Mouse (Mus musculus): ENCODE measurements around the gene Gm21988. TPM values are rescaled to one million over a fixed set of nuclear protein-coding genes. Genes with fewer than 3 reads are reported as not detected.

The Gm21988 gene
- polyA plus RNA-seq, 1 experiment, result 9.7 TPM

DNA sequence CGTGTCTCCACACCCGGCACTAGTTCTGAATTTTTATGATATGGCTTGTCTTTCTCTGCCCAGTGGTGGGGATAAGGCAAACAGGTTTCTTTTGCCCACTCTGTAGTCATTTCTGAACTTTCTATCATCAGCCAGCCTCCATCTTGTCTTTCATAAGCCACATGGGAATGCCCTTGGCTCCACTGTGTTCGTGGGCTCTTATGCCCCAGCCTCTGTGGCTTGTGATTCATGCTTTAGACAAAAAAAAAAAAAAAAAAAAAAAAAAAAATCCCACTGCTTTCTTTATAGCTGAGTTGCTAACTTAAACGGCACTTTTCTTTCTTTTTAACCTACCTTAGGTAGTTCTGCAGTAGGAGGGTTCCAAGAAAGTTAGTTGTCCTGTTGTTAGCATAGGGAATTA is 47.5 kb downstream of the Gm21988 start:
- TF ChIP-seq POLR2A (IDR thresholded peaks at IDR 0.05; ENCODE audit: borderline replicate concordance, insufficient read depth, low read length) (no peak), CTCF (IDR thresholded peaks at IDR 0.05; ENCODE audit: borderline replicate concordance, insufficient read depth, low read depth, low read length) (no peak)
- Histone ChIP-seq H3K4me3 (replicated peaks; ENCODE audit: insufficient read depth, low read depth, low read length) (no peak overlapping the region), H3K4me1 (ENCODE audit: control insufficient read depth, insufficient read depth, low read length) (no peaks in the 10 kb centered on the region), H3K27ac (ENCODE audit: insufficient read depth, low read length) (no peak overlapping the region), H3K27me3 (ENCODE audit: control insufficient read depth, insufficient read depth, low read length) (no peaks in the 10 kb centered on the region)
- WGBS, result 83% methylated on average over 4 of the region's 4 CpGs
- DNase-seq, result no peak

DNA sequence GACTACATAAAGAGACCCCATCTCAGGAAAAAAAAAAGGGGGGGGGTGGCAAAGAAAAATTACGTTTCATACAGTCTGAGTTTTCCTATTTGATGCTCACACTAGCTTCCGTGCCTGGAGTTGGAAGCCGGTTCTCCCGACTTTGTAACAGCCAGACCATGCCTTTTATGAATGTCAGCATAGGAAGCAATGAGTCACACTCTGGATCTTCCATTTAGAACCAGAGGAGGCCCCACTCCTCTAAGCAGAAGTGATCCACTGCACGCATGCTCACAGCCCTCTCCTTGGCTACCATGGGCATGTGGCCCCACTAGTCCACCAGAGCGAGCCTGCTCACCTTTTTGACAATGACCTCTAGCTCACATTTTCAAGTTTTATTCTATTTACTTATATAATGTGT is 48.4 kb downstream of the Gm21988 start:
- DNase-seq, result no peak

DNA sequence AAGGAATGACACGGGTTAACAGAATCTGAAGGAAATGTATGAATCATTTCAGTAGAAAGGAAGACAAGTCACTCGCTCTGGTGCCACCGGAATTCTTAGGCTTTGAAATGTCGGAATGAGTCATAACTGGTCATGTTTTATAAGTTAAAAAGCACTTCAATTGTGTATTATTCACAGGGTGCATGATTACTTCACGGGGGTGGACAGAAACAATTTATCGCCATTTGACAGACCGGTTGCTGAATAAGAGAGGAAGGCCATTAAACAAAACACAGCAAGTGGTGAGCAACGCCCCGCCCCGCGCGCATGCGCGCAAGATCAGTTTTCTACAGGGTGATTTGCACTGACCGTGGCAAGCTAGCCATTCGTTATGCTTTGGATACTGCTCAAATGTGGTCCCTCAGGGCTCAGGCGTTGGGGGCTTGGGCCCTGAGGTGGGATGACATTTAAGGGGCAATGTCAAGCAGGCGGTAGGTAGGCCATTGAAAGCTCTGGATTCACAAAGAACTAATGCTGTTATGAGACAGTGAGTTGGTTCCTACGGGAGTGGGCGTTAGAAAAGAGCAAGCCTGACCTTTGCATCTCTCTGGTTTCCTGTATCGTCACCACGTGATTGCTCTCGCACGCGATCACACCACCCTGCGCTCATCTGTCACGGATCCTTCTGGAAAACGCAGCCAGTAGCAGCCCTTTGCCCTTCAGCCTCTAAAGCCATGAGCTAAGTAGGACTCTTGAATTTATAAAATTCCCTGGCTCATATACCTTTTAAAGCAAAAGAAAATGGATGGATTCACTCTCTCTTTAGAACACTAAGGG is 50.1 kb downstream of the Gm21988 start:
- no peak for DNase-seq
- TF ChIP-seq CTCF (IDR thresholded peaks at IDR 0.05; ENCODE audit: borderline replicate concordance, insufficient read depth, low read depth, low read length) (no peak), POLR2A (IDR thresholded peaks at IDR 0.05; ENCODE audit: borderline replicate concordance, insufficient read depth, low read length) (no peak)
- 77% methylated on average over 28 of the region's 28 CpGs for WGBS

More for the DNA sequence above, 48.4 kb downstream of the Gm21988 start:
- Histone ChIP-seq H3K27me3 (ENCODE audit: control insufficient read depth, insufficient read depth, low read length) (no peaks in the 10 kb centered on the region), H3K4me3 (replicated peaks; ENCODE audit: insufficient read depth, low read depth, low read length) (no peak overlapping the region), H3K4me1 (ENCODE audit: control insufficient read depth, insufficient read depth, low read length) (no peaks in the 10 kb centered on the region), H3K27ac (ENCODE audit: insufficient read depth, low read length) (no peak overlapping the region)
- no peak for TF ChIP-seq POLR2A (IDR thresholded peaks at IDR 0.05; ENCODE audit: borderline replicate concordance, insufficient read depth, low read length)
- no peak for TF ChIP-seq CTCF (IDR thresholded peaks at IDR 0.05; ENCODE audit: borderline replicate concordance, insufficient read depth, low read depth, low read length)
- WGBS, result 82% methylated on average over 6 of the region's 6 CpGs

More for the DNA sequence above, 50.1 kb downstream of the Gm21988 start:
- Histone ChIP-seq H3K4me3 (replicated peaks; ENCODE audit: insufficient read depth, low read depth, low read length) (no peak overlapping the region), H3K27ac (ENCODE audit: insufficient read depth, low read length) (no peak overlapping the region), H3K27me3 (ENCODE audit: control insufficient read depth, insufficient read depth, low read length) (no peaks in the 10 kb centered on the region), H3K4me1 (ENCODE audit: control insufficient read depth, insufficient read depth, low read length) (no peaks in the 10 kb centered on the region)

Other genes with a start within 250 kb of the Gm21988 start
- gene Gabarap, start 248.7 kb downstream of the Gm21988 start, polyA plus RNA-seq (2012; rRNA removed), result 344 and 366 TPM in 2 replicates
- gene Phf23, start 244.1 kb downstream of the Gm21988 start, polyA plus RNA-seq (2012; rRNA removed), result 41.8 and 44.4 TPM in 2 replicates
- gene Dvl2, start 239.2 kb downstream of the Gm21988 start, polyA plus RNA-seq (2012; rRNA removed), result 27.2 and 28.9 TPM in 2 replicates
- 104 and 112 TPM in 2 replicates for gene Acadvl, start 224.4 kb downstream of the Gm21988 start, polyA plus RNA-seq (2012; rRNA removed)
- gene Dlg4, start 222.9 kb downstream of the Gm21988 start, polyA plus RNA-seq (2012; rRNA removed), result 352 and 374 TPM in 2 replicates
- gene Asgr1, start 185.7 kb downstream of the Gm21988 start, polyA plus RNA-seq (2012; rRNA removed), result 13.8 and 17.1 TPM in 2 replicates
- 0.11 and 0.17 TPM in 2 replicates for gene Asgr2, start 147.2 kb downstream of the Gm21988 start, polyA plus RNA-seq (2012; rRNA removed)
- 2.4 and 2.5 TPM in 2 replicates for gene Mgl2, start 109.5 kb downstream of the Gm21988 start, polyA plus RNA-seq (2012; rRNA removed)
- 1.2 and 1.4 TPM in 2 replicates for gene Clec10a, start 83.6 kb downstream of the Gm21988 start, polyA plus RNA-seq (2012; rRNA removed)
- gene Slc16a11, start 27.1 kb downstream of the Gm21988 start, polyA plus RNA-seq (2012; rRNA removed), result 209 and 244 TPM in 2 replicates
- gene Slc16a13, start 18.8 kb downstream of the Gm21988 start, polyA plus RNA-seq (2012; rRNA removed), result 8.8 and 11.3 TPM in 2 replicates
- 1.1 and 1.4 TPM in 2 replicates for gene Bcl6b, start 10.0 kb downstream of the Gm21988 start, polyA plus RNA-seq (2012; rRNA removed)
- gene 0610010K14Rik, start 1.9 kb downstream of the Gm21988 start, polyA plus RNA-seq (2012; rRNA removed), result 94.0 and 96.5 TPM in 2 replicates
- gene Rnasek, start within 50 bp of the Gm21988 start, polyA plus RNA-seq (2012; rRNA removed), result 359 TPM in 2 replicates
- 1.1 and 1.2 TPM in 2 replicates for gene Alox12, start 15.5 kb upstream of the Gm21988 start, polyA plus RNA-seq (2012; rRNA removed)
- gene Alox12e, start 82.8 kb upstream of the Gm21988 start, polyA plus RNA-seq (2012; rRNA removed), result not detected in 2 replicates
- 0.05 TPM in 1 of 2 replicates, not detected in the other for gene Alox15, start 112.2 kb upstream of the Gm21988 start, polyA plus RNA-seq (2012; rRNA removed)
- 18.3 and 20.1 TPM in 2 replicates for gene Pelp1, start 170.2 kb upstream of the Gm21988 start, polyA plus RNA-seq (2012; rRNA removed)
- gene Arrb2, start 192.8 kb upstream of the Gm21988 start, polyA plus RNA-seq (2012; rRNA removed), result 70.5 and 79.7 TPM in 2 replicates
- 20.4 and 20.5 TPM in 2 replicates for gene Med11, start 212.1 kb upstream of the Gm21988 start, polyA plus RNA-seq (2012; rRNA removed)
- 0.21 and 0.25 TPM in 2 replicates for gene Zmynd15, start 219.6 kb upstream of the Gm21988 start, polyA plus RNA-seq (2012; rRNA removed)
- gene Cxcl16, start 220.2 kb upstream of the Gm21988 start, polyA plus RNA-seq (2012; rRNA removed), result 1.8 and 2.6 TPM in 2 replicates